Mouse (Mus musculus): ENCODE results near the gene Ugt1a9.

DNA sequence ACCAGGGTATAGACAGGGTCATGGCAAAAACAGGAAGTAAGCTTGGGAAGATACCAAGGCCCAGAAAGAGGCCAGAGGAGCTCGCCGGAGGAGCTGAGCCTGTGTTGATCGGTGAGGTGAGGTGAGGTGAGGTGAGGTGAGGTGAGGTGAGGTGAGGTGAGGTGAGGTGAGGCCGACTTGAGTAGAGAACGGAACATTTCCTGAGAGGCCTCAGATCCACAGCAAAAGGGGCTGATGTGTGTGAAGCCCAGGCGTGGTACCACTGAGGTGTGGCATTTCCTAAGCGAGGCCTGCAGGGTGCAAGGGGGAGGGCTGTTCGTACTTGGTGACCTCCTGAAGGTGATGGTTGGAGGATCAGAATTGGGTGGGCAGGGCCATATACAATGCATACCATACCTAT, 182.5 kb downstream of the Ugt1a9 start:
- TF ChIP-seq CTCF (IDR thresholded peaks at IDR 0.05; ENCODE audit: extremely low read depth, insufficient read depth, low read length), result no peak
- no peak for TF ChIP-seq POLR2A (IDR thresholded peaks at IDR 0.05; ENCODE audit: extremely low read depth, insufficient read depth, low read length)

Measured in cortical plate, adult 2 months (tissue).